Mouse (Mus musculus) bone marrow, adult 2 months (tissue): ENCODE measurements around the gene Hnf1b.

Source experiments
- CTCF ChIP-seq: fragments of 200-500 bp; IDR thresholded peaks from 2 replicates; pipeline ENCODE4 v1.5.1; 2011; ENCODE audit warnings: low read length, control low read depth; ENCODE audit not compliant: control insufficient read depth, insufficient read depth
- POLR2A ChIP-seq: fragments of 200-500 bp; IDR thresholded peaks from 2 replicates; pipeline ENCODE4 v1.6.1; 2011; ENCODE audit warnings: low read depth, mild to moderate bottlenecking, control low read depth, low read length, borderline replicate concordance; ENCODE audit not compliant: control insufficient read depth

GRCm38 (mm10) chr11:83876630-83877029, 26.8 kb downstream of the Hnf1b start:
- TF ChIP-seq CTCF (no peak), POLR2A (no peak)
